Mouse (Mus musculus): Measurements from ENCODE around the gene Fam219b. TPM values are rescaled to one million over a fixed set of nuclear protein-coding genes. Genes with fewer than 3 reads are reported as not detected.
A peak's percentile ranks its signal among the peaks of the same experiment; 100 is the strongest.

Gene Fam219b
- polyA plus RNA-seq, 1 experiment from 2014 or later, result 26.6 TPM

GRCm38 (mm10) chr9:57539550-57539949, 2.2 kb downstream of the Fam219b start:
- no peak overlapping the region for H3K4me2 ChIP-seq (ENCODE audit: low read length)
- no peak overlapping the region for H3K4me3 ChIP-seq (replicated peaks; ENCODE audit: low read length)
- no peak overlapping the region for H3K27ac ChIP-seq (ENCODE audit: low read length)
- peaks cover 12% of the 10 kb centered on the region for H3K36me3 ChIP-seq (ENCODE audit: control insufficient read depth, insufficient read depth)
- no peak overlapping the region for H3K9ac ChIP-seq (replicated peaks; ENCODE audit: low read depth, low read length)
- 96% methylated on average over 2 of the region's 2 CpGs for WGBS
- peaks cover 20% of the 10 kb centered on the region for H3K4me1 ChIP-seq (replicated peaks; ENCODE audit: control insufficient read depth, insufficient read depth, low read length)
- H3K27me3 ChIP-seq (replicated peaks; ENCODE audit: control insufficient read depth, insufficient read depth, low read length), result no peaks in the 10 kb centered on the region
- no peak for ATAC-seq
- H3K9me3 ChIP-seq (ENCODE audit: control insufficient read depth, low read length), result no peaks in the 10 kb centered on the region

GRCm38 (mm10) chr9:57541312-57541711, 4.0 kb downstream of the Fam219b start:
- H3K9ac ChIP-seq (replicated peaks; ENCODE audit: low read depth, low read length), result no peak overlapping the region
- no peaks in the 10 kb centered on the region for H3K9me3 ChIP-seq (ENCODE audit: control insufficient read depth, low read length)
- no peak overlapping the region for H3K4me3 ChIP-seq (replicated peaks; ENCODE audit: low read length)
- no peak overlapping the region for H3K27ac ChIP-seq (ENCODE audit: low read length)
- no peaks in the 10 kb centered on the region for H3K27me3 ChIP-seq (replicated peaks; ENCODE audit: control insufficient read depth, insufficient read depth, low read length)
- H3K36me3 ChIP-seq (ENCODE audit: control insufficient read depth, insufficient read depth), result peaks cover 16% of the 10 kb centered on the region
- peaks cover 19% of the 10 kb centered on the region for H3K4me1 ChIP-seq (replicated peaks; ENCODE audit: control insufficient read depth, insufficient read depth, low read length)
- ATAC-seq, result no peak
- WGBS, result 5% methylated on average over 1 of the region's 1 CpGs
- H3K4me2 ChIP-seq (ENCODE audit: low read length), result no peak overlapping the region

- no peaks in the 10 kb centered on the region for H3K9me3 ChIP-seq (ENCODE audit: control insufficient read depth, low read length)
- H3K4me2 ChIP-seq (ENCODE audit: low read length), result no peak overlapping the region
- no peaks in the 10 kb centered on the region for H3K27me3 ChIP-seq (replicated peaks; ENCODE audit: control insufficient read depth, insufficient read depth, low read length)
- peaks cover 16% of the 10 kb centered on the region for H3K36me3 ChIP-seq (ENCODE audit: control insufficient read depth, insufficient read depth)
- H3K9ac ChIP-seq (replicated peaks; ENCODE audit: low read depth, low read length), result no peak overlapping the region
- 73% methylated on average over 3 of the region's 3 CpGs for WGBS
- no peak overlapping the region for H3K27ac ChIP-seq (ENCODE audit: low read length)
- no peak for ATAC-seq
- H3K4me3 ChIP-seq (replicated peaks; ENCODE audit: low read length), result no peak overlapping the region
- peaks cover 9% of the 10 kb centered on the region for H3K4me1 ChIP-seq (replicated peaks; ENCODE audit: control insufficient read depth, insufficient read depth, low read length)
These were observed 6.6 kb downstream of the Fam219b start for GRCm38 (mm10) chr9:57543951-57544350.

- H3K4me2 ChIP-seq (ENCODE audit: low read length), result no peak overlapping the region
- H3K4me3 ChIP-seq (replicated peaks; ENCODE audit: low read length), result no peak overlapping the region
- no peaks in the 10 kb centered on the region for H3K9me3 ChIP-seq (ENCODE audit: control insufficient read depth, low read length)
- H3K27ac ChIP-seq (ENCODE audit: low read length), result no peak overlapping the region
- 84% methylated on average over 5 of the region's 5 CpGs for WGBS
- H3K36me3 ChIP-seq (ENCODE audit: control insufficient read depth, insufficient read depth), result peaks cover 11% of the 10 kb centered on the region
- no peak for ATAC-seq
- H3K9ac ChIP-seq (replicated peaks; ENCODE audit: low read depth, low read length), result no peak overlapping the region
- H3K27me3 ChIP-seq (replicated peaks; ENCODE audit: control insufficient read depth, insufficient read depth, low read length), result no peaks in the 10 kb centered on the region
- H3K4me1 ChIP-seq (replicated peaks; ENCODE audit: control insufficient read depth, insufficient read depth, low read length), result peaks cover 18% of the 10 kb centered on the region
These were observed 10.0 kb downstream of the Fam219b start for GRCm38 (mm10) chr9:57547287-57547686.

GRCm38 (mm10) chr9:57547869-57548268, 10.5 kb downstream of the Fam219b start:
- Histone ChIP-seq H3K27ac (ENCODE audit: low read length) (no peak overlapping the region), H3K27me3 (replicated peaks; ENCODE audit: control insufficient read depth, insufficient read depth, low read length) (no peaks in the 10 kb centered on the region), H3K36me3 (ENCODE audit: control insufficient read depth, insufficient read depth) (peaks cover 11% of the 10 kb centered on the region), H3K9me3 (ENCODE audit: control insufficient read depth, low read length) (no peaks in the 10 kb centered on the region), H3K4me2 (ENCODE audit: low read length) (no peak overlapping the region), H3K9ac (replicated peaks; ENCODE audit: low read depth, low read length) (no peak overlapping the region), H3K4me3 (replicated peaks; ENCODE audit: low read length) (no peak overlapping the region), H3K4me1 (replicated peaks; ENCODE audit: control insufficient read depth, insufficient read depth, low read length) (peaks cover 18% of the 10 kb centered on the region)
- ATAC-seq, result no peak
- 93% methylated on average over 11 of the region's 11 CpGs for WGBS

- WGBS, result 62% methylated on average over 4 of the region's 4 CpGs
- H3K9ac ChIP-seq (replicated peaks; ENCODE audit: low read depth, low read length), result no peak overlapping the region
These were observed 11.9 kb downstream of the Fam219b start for GRCm38 (mm10) chr9:57549186-57549585.

GRCm38 (mm10) chr9:57550126-57550862, 13.0 kb downstream of the Fam219b start:
- WGBS, result 95% methylated on average over 11 of the region's 11 CpGs
- Histone ChIP-seq H3K4me3 (replicated peaks; ENCODE audit: low read length) (no peak overlapping the region), H3K36me3 (ENCODE audit: control insufficient read depth, insufficient read depth) (peaks cover 3% of the 10 kb centered on the region; the same call in 1 of the 2 replicates), H3K9me3 (ENCODE audit: control insufficient read depth, low read length) (no peaks in the 10 kb centered on the region), H3K27me3 (replicated peaks; ENCODE audit: control insufficient read depth, insufficient read depth, low read length) (no peaks in the 10 kb centered on the region), H3K9ac (replicated peaks; ENCODE audit: low read depth, low read length) (no peak overlapping the region), H3K4me1 (replicated peaks; ENCODE audit: control insufficient read depth, insufficient read depth, low read length) (peaks cover 18% of the 10 kb centered on the region), H3K27ac (ENCODE audit: low read length) (no peak overlapping the region), H3K4me2 (ENCODE audit: low read length) (no peak overlapping the region)
- ATAC-seq, result no peak

More at GRCm38 (mm10) chr9:57549186-57549585, 11.9 kb downstream of the Fam219b start:
- Histone ChIP-seq H3K36me3 (ENCODE audit: control insufficient read depth, insufficient read depth) (peaks cover 11% of the 10 kb centered on the region), H3K4me1 (replicated peaks; ENCODE audit: control insufficient read depth, insufficient read depth, low read length) (peaks cover 18% of the 10 kb centered on the region), H3K27ac (ENCODE audit: low read length) (peak overlapping the region; percentile 23; the same call in 1 of the 2 replicates), H3K27me3 (replicated peaks; ENCODE audit: control insufficient read depth, insufficient read depth, low read length) (no peaks in the 10 kb centered on the region), H3K4me2 (ENCODE audit: low read length) (no peak overlapping the region), H3K9me3 (ENCODE audit: control insufficient read depth, low read length) (no peaks in the 10 kb centered on the region), H3K4me3 (replicated peaks; ENCODE audit: low read length) (no peak overlapping the region)
- no peak for ATAC-seq

- Histone ChIP-seq H3K27me3 (replicated peaks; ENCODE audit: control insufficient read depth, insufficient read depth, low read length) (no peaks in the 10 kb centered on the region), H3K9me3 (ENCODE audit: control insufficient read depth, low read length) (no peaks in the 10 kb centered on the region), H3K4me3 (replicated peaks; ENCODE audit: low read length) (peak within 1 kb of the TSS; percentile 78), H3K27ac (ENCODE audit: low read length) (no peak within 1 kb of the TSS), H3K36me3 (ENCODE audit: control insufficient read depth, insufficient read depth) (peaks cover 3% of the 10 kb centered on the region; the same call in 1 of the 2 replicates), H3K4me2 (ENCODE audit: low read length) (peak within 1 kb of the TSS; percentile 88), H3K9ac (replicated peaks; ENCODE audit: low read depth, low read length) (peak within 1 kb of the TSS; percentile 75), H3K4me1 (replicated peaks; ENCODE audit: control insufficient read depth, insufficient read depth, low read length) (peaks cover 18% of the 10 kb centered on the region)
- 1% methylated on average over 28 of the region's 28 CpGs for WGBS
- peak; percentile 67 for ATAC-seq
These were observed 15.0 kb downstream of the Fam219b start, which contains the start of gene Mpi for GRCm38 (mm10) chr9:57552139-57552887. Mpi (minus strand) TSS chr9:57552763.

- no peak overlapping the region for H3K4me3 ChIP-seq (replicated peaks; ENCODE audit: low read length)
- no peak overlapping the region for H3K9ac ChIP-seq (replicated peaks; ENCODE audit: low read depth, low read length)
- no peak for ATAC-seq
- H3K27me3 ChIP-seq (replicated peaks; ENCODE audit: control insufficient read depth, insufficient read depth, low read length), result no peaks in the 10 kb centered on the region
- WGBS, result 70% methylated on average over 11 of the region's 11 CpGs
- no peak overlapping the region for H3K27ac ChIP-seq (ENCODE audit: low read length)
- peaks cover 3% of the 10 kb centered on the region; the same call in 1 of the 2 replicates for H3K36me3 ChIP-seq (ENCODE audit: control insufficient read depth, insufficient read depth)
- H3K9me3 ChIP-seq (ENCODE audit: control insufficient read depth, low read length), result no peaks in the 10 kb centered on the region
- peaks cover 18% of the 10 kb centered on the region for H3K4me1 ChIP-seq (replicated peaks; ENCODE audit: control insufficient read depth, insufficient read depth, low read length)
- H3K4me2 ChIP-seq (ENCODE audit: low read length), result no peak overlapping the region
These were observed 15.8 kb downstream of the Fam219b start for GRCm38 (mm10) chr9:57553119-57553518.
